Mouse (Mus musculus) liver, adult 2 months (tissue): ENCODE data around the gene Lrp5. TPM values are rescaled to one million over a fixed set of nuclear protein-coding genes. Genes with fewer than 3 reads are reported as not detected.

ENCODE experiments used
- DNase-seq: peaks from one replicate; pipeline ENCODE4 v3.0.0-alpha.2; 2011; ENCODE audit warnings: low read depth, low spot score; ENCODE audit errors: extremely low read depth
- H3K27ac ChIP-seq: fragments of 200-500 bp; replicated peaks from 2 replicates; pipeline ENCODE4 v1.5.1; 2012; ENCODE audit warnings: low read depth, mild to moderate bottlenecking, control low read depth, inconsistent platforms, low read length; ENCODE audit not compliant: insufficient read depth
- H3K27me3 ChIP-seq: fragments of 200-500 bp; 2 replicates; pipeline ENCODE4 v1.6.1; 2012; ENCODE audit warnings: mild to moderate bottlenecking, moderate library complexity, low read length, inconsistent platforms; ENCODE audit not compliant: control insufficient read depth, insufficient read depth
- H3K36me3 ChIP-seq: fragments of 200-500 bp; 2 replicates; pipeline ENCODE4 v1.6.1; 2012; ENCODE audit warnings: low read length, inconsistent platforms; ENCODE audit not compliant: control insufficient read depth, insufficient read depth
- H3K4me1 ChIP-seq: fragments of 200-500 bp; 2 replicates; pipeline ENCODE4 v1.6.1; 2011; ENCODE audit warnings: low read length; ENCODE audit not compliant: control insufficient read depth, insufficient read depth
- H3K4me3 ChIP-seq: fragments of 200-500 bp; 2 replicates; pipeline ENCODE4 v1.5.1; 2011; ENCODE audit warnings: low read depth, mild to moderate bottlenecking, control low read depth, low read length, moderate library complexity; ENCODE audit not compliant: insufficient read depth
- H3K79me2 ChIP-seq: fragments of 200-500 bp; 2 replicates; pipeline ENCODE4 v1.6.1; 2012; ENCODE audit warnings: inconsistent platforms, mild to moderate bottlenecking, low read length, moderate library complexity; ENCODE audit not compliant: control insufficient read depth, insufficient read depth
- H3K9ac ChIP-seq: fragments of 200-500 bp; 2 replicates; pipeline ENCODE4 v1.6.1; 2012; ENCODE audit warnings: low read depth, mild to moderate bottlenecking, control low read depth, inconsistent platforms, low read length
- CTCF ChIP-seq: fragments of 200-500 bp; IDR thresholded peaks from 2 replicates; pipeline ENCODE4 v1.5.1; 2011; ENCODE audit warnings: low read depth, low read length, control low read depth
- POLR2A ChIP-seq: fragments of 200-500 bp; IDR thresholded peaks from 2 replicates; pipeline ENCODE4 v1.6.1; 2011; ENCODE audit warnings: low read length, control low read depth; ENCODE audit not compliant: insufficient read depth; ENCODE audit errors: extremely low read depth
- WGBS: fragments of 180-500 bp; shearing (Covaris S2); methylation state at CpG from one replicate; pipeline ENCODE4 v1.1.7; 2018; 5-methylcytosine and 5-hydroxymethylcytosine counted together
- polyA plus RNA-seq: library from polyadenylated mRNA; depleted of rRNA; stranded (reverse); fragments of >200 nt; gene quantifications from 2 replicates; pipeline ENCODE4 v1.2.3, GENCODE M21; 2012
- total RNA-seq: library from RNA; depleted of rRNA; stranded (reverse); fragments of >200 nt; gene quantifications from 2 replicates; pipeline ENCODE4 v1.2.3, GENCODE M21; 2014

Lrp5 gene
- total and polyA plus RNA-seq, 2 experiments: 14.1 to 32.6 TPM

DNA sequence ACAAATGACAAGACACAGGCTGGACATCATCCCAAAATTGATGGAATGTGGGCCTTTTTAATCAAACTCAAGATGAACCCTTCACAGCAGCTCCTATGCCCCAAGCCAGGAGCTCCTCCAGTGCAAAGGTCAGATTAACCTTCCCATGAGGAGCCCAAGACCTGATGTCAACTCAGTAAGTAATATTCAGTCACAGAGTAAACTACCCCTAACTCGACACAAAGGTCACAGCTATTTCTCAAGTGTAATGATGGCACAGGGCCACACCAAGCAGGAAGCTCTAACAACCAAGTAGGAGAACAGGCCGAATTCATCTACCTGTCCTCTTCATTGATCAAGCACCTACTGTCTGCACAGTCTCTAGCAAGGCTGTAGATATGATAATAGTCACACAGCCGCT lies 35.9 kb downstream of the Lrp5 start:
- H3K4me3 ChIP-seq: no peak overlapping the region
- peaks cover 9% of the 10 kb centered on the region; the same call in 1 of the 2 replicates for H3K79me2 ChIP-seq
- no peak overlapping the region for H3K9ac ChIP-seq
- no peak for TF ChIP-seq CTCF
- TF ChIP-seq POLR2A: no peak
- 21% methylated on average over 3 of the region's 3 CpGs for WGBS
- no peaks in the 10 kb centered on the region for H3K27me3 ChIP-seq
- H3K27ac ChIP-seq: peak overlapping the region; percentile 30; the same call in 1 of the 2 replicates
- DNase-seq: peak; percentile 81
- H3K4me1 ChIP-seq: peaks cover 17% of the 10 kb centered on the region
- peaks cover 19% of the 10 kb centered on the region for H3K36me3 ChIP-seq

DNA sequence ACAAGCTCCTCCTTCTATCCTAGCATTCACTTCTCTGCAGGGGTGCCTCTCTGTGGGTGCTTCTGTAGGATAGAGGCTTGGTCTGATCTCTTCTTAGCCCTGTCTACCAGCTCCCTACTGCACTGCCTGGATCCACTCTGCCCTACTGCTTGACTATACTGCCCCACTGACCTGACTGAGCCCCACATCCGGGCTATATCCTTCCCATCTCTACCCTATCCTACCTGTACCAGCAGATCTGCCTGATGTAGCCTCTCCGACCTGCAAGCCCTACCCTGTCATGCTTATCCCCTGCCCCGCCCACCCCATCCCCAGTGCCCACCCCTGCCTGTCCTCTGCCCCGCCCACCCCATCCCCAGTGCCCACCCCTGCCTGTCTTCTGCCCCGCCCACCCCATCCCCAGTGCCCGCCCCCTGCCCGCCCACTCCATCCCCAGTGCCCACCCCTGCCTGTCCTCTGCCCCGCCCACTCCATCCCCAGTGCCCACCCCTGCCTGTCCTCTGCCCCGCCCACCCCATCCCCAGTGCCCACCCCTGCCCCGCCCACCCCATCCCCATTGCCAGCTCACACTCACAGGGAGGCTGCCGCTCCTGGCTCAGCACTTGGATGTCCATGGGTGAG lies 37.4 kb downstream of the Lrp5 start:
- no peak for TF ChIP-seq CTCF
- TF ChIP-seq POLR2A: no peak
- Histone ChIP-seq H3K27me3 (no peaks in the 10 kb centered on the region), H3K36me3 (peaks cover 20% of the 10 kb centered on the region), H3K4me1 (peaks cover 8% of the 10 kb centered on the region), H3K4me3 (no peak overlapping the region), H3K27ac (no peak overlapping the region), H3K79me2 (peaks cover 9% of the 10 kb centered on the region; the same call in 1 of the 2 replicates), H3K9ac (no peak overlapping the region)
- DNase-seq: no peak
- 68% methylated on average over 6 of the region's 11 CpGs for WGBS

DNA sequence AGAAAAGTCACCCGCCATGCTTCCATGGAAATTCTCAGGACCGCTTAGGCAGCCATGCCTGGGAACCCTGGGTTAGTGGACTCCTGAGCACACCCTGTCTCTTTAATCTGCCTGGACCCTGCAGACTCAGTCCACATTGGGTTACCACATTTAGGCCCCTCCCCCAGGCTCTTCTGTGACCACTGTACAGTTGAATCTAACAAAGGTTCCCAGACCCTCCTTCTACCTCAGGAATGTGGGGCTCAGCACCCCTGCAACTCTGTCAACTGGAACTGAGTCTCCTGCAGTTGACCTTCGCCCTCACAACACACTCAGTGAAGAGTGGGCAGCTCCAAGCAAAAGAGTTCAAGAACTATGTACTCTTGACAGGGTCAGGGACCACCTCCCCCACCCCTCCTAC lies 38.4 kb downstream of the Lrp5 start:
- TF ChIP-seq POLR2A (no peak), CTCF (no peak)
- Histone ChIP-seq H3K9ac (no peak overlapping the region), H3K27ac (no peak overlapping the region), H3K27me3 (no peaks in the 10 kb centered on the region), H3K36me3 (peaks cover 20% of the 10 kb centered on the region), H3K79me2 (peaks cover 9% of the 10 kb centered on the region; the same call in 1 of the 2 replicates), H3K4me1 (peaks cover 8% of the 10 kb centered on the region), H3K4me3 (no peak overlapping the region)
- WGBS: 91% methylated on average over 3 of the region's 3 CpGs
- no peak for DNase-seq

GRCm38 (mm10) chr19:3645813-3646212 lies 40.6 kb downstream of the Lrp5 start:
- WGBS: 85% methylated on average over 3 of the region's 3 CpGs
- Histone ChIP-seq H3K27ac (peak overlapping the region; percentile 42), H3K27me3 (no peaks in the 10 kb centered on the region), H3K36me3 (peaks cover 9% of the 10 kb centered on the region), H3K9ac (no peak overlapping the region), H3K4me1 (peaks cover 8% of the 10 kb centered on the region), H3K4me3 (no peak overlapping the region), H3K79me2 (0 out of 2 replicates have a peak, but pooled peaks cover 5% of the 10 kb centered on the region)
- DNase-seq: peak; percentile 30
- TF ChIP-seq POLR2A (no peak), CTCF (no peak)

- Histone ChIP-seq H3K27me3 (no peaks in the 10 kb centered on the region), H3K36me3 (peaks cover 9% of the 10 kb centered on the region), H3K27ac (peak overlapping the region; percentile 42), H3K4me3 (no peak overlapping the region), H3K4me1 (peaks cover 4% of the 10 kb centered on the region; the same call in 1 of the 2 replicates), H3K9ac (no peak overlapping the region), H3K79me2 (0 out of 2 replicates have a peak, but pooled peaks cover 5% of the 10 kb centered on the region)
- WGBS: 73% methylated on average over 4 of the region's 4 CpGs
- TF ChIP-seq CTCF: no peak
- no peak for TF ChIP-seq POLR2A
- no peak for DNase-seq
These were observed 41.0 kb downstream of the Lrp5 start for GRCm38 (mm10) chr19:3645318-3645717.

- no peak for DNase-seq
- no peaks in the 10 kb centered on the region; the same call in 1 of the 2 replicates for H3K36me3 ChIP-seq
- H3K27ac ChIP-seq: no peak overlapping the region
- TF ChIP-seq CTCF (no peak), POLR2A (no peak)
- H3K79me2 ChIP-seq: no peaks in the 10 kb centered on the region
- WGBS: 93% methylated on average over 7 of the region's 7 CpGs
- H3K9ac ChIP-seq: no peak overlapping the region
- H3K27me3 ChIP-seq: no peaks in the 10 kb centered on the region
- no peak overlapping the region for H3K4me3 ChIP-seq
- H3K4me1 ChIP-seq: peaks cover 3% of the 10 kb centered on the region; the same call in 1 of the 2 replicates
These were observed 46.8 kb downstream of the Lrp5 start for GRCm38 (mm10) chr19:3639561-3639960.
